Mouse (Mus musculus) adrenal gland, postnatal 10 days (tissue): ENCODE results near the gene C130026I21Rik. TPM values are rescaled to one million over a fixed set of nuclear protein-coding genes. Genes with fewer than 3 reads are reported as not detected.
"Not testable (repeated sequence)": the region's sequence is repeated elsewhere in the genome, so short reads cannot be mapped to it uniquely, and the experiment has no call there.

Source experiments
- DNase-seq: peaks from one replicate; pipeline ENCODE4 v3.0.0; 2021; ENCODE audit warnings: mixed read lengths
- total RNA-seq, 2 experiments: library from RNA; stranded (reverse); gene quantifications; 2 replicates each; pipeline ENCODE4 v1.2.3; 2021

Gene C130026I21Rik
- total RNA-seq, 2 experiments from 2014 or later, result 1.3 TPM

DNA sequence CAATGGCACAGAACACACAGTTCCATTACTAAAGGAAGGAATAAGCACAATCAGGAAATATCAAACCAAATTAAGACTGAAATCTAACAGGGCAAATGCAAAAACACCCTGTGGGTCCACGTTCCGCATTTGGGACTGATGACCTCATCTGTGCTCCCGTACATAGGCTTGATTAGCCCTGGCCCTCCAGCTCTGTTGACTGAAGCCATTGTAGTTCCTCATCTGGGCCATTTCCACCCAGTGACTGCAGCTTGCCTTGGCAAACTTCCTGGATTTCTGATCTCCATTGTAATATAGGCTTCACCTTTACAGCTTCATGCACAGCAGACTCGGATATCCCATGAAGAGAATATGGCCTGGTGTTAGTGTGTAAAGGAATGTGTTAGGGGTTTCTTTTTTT, 148.5 kb downstream of the C130026I21Rik start:
- DNase-seq, result not testable (repeated sequence)

DNA sequence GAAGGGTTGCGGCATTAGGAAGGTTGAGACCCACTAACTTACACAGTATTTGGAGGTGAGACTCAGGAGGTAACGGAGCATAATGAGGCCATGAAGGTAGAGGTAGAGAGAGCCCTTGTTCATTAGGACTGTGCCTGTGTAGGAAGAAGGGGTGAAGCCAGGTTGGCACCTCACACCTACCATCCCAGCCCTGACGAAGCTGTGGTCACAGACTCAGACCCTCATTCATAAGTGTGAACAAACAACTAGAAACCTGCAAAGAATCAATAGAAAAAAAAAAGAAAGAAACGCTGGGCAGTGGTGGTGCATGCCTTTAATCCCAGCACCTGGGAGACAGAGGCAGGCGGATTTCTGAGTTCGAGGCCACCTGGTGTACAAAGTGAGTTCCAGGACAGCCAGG, 152.0 kb downstream of the C130026I21Rik start:
- not testable (repeated sequence) for DNase-seq

DNA sequence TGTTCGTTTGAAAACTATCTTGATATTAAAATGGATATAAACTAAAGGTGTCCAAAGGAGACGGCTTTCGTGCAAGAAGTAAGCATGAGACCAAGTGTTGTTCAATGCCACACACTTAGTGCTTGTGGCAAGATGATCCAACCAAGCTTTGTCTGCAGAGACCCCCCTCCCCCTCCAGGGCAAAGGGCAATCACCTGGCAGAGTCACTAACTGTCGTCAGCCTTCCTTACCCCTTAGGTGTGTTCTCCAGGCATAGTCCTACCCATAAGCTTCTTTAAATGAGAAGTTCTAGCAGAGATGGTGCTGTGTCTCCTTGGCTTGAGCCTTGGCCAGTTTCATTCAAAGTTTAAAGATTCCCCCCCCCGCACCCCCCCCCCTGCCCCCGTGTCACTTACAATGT, 152.8 kb downstream of the C130026I21Rik start:
- not testable (repeated sequence) for DNase-seq

DNA sequence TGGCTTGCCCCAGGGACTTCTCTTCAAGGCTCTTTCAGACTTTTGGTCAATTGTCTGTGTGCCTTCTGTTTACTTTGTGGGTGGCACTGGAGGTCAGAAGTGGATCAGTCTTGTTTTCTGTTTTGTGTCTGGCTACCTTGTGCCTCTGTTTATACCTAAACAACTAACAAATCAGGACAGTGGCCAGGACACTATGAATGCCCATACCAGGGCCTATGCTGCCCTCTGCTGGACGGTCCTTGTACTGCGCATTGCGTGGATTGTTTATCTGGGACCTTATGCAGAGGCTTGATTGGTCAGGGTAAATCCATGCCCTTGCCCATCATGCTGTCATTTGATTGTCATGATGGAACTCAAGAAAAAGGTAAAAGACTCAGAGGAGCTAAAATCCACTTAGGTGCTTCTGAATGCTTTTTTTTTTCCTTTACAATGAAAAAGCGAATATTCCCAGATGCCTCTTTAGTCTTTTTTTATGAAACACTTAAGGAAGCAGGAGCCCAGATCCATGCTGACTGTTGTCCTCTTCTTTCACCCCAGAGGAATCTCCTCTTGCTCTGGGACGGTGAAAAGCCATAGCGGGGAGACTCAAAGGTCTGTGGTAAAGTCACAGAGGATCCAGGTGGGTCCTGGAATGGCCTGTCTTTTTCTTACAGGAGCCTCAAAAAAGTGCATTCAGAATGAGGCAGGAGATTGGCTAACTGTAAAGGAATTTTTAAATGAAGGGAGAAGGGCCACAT, 155.5 kb downstream of the C130026I21Rik start:
- peak; percentile 58 for DNase-seq

DNA sequence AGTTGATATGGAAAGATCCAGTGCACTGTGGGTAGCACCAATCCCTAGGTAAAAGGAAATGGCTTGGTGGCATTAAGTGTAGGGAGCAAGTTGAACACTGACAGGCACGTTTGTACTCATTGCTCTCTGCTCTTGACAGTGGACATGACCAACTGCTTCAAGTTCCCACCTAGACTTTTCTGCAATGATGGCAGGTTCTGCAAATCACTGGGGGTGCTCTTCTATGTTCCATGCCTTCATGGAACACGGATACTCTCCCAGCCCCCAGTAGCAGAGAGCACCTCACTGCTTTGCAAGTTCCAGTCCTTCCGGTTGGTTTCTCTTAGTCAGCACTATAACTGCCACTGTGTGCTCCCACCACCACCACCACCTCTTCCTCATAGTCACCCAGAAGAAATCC, 156.3 kb downstream of the C130026I21Rik start:
- DNase-seq, result not testable (repeated sequence)

DNA sequence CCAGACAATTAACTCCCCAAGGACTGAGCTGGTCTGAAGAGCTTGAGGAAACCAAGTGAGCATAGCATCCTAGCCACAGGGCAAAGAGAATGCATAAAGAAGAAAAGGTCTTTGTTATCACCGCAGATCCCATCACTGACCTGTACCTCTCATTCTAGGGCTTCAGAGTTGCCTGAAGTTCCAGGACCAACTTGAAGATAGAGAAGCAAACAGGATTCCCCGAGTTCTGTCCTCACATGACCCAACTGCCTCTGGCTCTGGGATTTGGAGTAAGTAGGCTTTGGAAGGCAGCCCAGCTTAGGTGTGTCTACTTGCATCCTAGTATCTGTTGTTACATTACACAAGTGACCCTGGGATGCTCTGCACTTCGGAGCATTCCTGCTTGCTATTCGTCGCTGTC, 157.5 kb downstream of the C130026I21Rik start:
- not testable (repeated sequence) for DNase-seq

DNA sequence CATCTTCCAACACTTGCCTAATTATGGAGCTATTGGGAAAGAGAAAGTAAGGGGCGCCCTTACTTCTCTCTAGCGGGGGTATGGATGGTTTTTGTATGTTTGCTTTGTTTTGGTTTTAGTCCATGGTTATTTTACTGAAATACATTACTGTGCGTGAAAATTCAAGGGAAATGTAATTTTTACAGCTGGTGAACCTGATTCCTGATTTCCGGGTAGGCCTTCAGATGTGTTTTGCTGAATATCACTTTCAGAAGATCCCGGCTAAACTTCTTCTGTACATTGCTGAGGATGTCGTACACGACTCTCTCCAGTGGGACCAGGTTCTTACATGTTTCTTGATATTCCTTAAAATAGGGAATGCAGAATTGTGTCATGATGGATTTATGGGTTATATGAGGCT, 158.1 kb downstream of the C130026I21Rik start:
- not testable (repeated sequence) for DNase-seq

DNA sequence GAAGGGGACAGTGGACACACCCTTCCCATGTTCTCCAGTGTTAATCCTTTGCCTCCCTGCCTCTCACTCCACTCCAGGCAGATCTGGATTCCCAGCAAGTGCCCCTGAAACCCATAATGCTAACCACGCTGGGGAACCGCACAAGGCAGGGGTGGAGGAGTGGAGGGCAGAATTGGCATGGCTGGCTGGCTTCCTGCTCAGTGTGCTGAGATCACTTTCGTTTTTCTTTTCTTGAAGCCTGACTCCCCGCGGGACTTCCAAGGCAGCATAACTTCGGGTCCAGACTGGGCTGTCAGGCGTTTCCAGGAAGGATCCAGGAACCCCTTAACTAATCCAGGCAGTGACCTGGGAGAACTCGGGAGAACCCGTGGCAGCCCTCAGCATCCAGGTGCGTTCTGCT, 158.8 kb downstream of the C130026I21Rik start:
- not testable (repeated sequence) for DNase-seq

DNA sequence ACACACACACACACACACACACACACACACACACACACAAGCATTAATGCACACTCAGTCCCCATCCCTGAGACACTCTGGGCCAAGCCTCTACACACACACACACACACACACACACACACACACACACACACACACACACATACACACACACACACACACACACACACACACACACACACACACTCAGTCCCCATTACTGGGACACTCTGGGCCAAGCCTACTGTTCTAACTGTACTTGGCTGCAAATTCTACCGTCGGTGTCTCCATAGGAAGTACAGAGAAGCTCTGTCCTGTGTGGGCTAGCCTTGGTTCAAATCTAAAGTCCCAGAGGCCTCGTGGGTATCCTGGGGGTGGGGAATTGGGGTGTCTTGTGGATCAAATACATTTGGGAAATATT, 159.5 kb downstream of the C130026I21Rik start:
- not testable (repeated sequence) for DNase-seq

DNA sequence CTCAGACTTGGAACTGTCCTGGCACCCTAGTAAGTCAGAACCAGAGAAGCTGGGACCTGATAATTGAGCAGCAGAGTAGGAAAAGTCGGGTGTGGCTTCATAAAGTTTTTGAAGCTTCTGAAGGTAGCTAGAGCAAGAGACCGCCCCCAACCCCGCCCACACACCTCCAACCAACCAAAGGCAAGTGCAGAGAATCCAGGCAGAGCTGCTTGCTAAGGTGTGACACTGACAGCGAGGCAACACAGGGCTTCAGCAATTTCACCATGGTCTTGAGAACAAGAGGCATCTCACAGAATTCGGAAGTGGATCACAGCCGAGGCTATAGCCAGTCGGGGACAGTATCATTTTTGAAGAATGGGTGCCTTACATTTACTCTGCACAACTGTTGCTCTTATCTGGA, 160.6 kb downstream of the C130026I21Rik start, which contains the start of gene A530032D15Rik:
Gene A530032D15Rik (minus strand): TSS at position 101 of the 400 bp plus-strand sequence.
- DNase-seq, result not testable (repeated sequence)

DNA sequence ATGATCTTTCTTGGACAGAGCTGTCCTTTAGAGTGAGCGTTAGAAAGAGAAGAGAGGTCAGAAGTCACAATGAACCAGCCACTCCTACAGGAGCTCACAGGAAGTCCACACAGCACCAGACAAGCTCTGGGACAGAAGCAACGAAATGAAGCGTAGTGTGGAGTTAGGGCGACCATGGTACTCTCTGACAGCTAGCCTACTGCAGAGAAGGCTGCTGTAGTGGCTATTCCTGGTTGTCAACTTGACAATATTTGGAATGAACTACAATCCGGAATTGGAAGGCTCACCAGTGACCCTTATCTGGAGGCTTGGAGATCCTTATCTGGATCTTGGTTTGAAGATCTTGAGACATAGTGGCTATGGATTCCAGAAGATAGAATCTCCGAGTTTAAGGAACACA, 164.4 kb downstream of the C130026I21Rik start:
- DNase-seq, result not testable (repeated sequence)

DNA sequence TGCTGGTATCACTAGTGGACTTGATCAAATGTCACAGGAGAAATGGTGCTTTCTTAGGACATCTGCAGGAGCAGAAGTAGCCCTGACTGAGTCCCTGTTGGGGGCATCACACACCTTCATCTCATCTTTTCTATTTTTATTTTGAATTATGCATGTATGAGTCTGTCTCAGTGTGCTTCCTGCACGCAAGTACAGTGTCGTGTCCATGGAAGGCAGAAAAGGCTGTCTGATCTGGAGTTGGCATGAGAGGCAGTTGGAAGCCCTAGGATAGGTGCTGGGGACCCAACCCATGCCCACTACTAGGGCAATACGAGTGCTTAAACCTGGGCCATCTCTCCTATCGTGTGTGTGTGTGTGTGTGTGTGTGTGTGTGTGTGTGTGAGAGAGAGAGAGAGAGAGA, 165.0 kb downstream of the C130026I21Rik start:
- not testable (repeated sequence) for DNase-seq

DNA sequence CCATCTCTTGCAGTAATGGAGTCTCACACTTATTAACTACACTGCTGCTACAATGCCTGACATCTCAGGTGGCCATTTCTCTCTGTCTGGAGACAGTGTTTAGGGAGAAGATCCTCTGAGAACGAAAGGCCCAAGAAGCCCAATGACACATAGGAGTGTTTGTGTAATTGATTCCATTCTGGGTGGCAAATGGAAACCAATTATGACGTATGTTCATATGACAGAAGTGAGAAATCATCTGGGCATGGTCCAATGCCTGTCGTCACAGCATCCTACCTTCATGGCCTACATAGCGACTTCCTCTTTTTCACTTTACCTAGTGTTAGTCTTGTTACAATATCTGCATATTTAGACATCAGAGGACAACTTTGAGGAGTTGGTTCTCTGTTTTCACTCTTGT, 168.6 kb downstream of the C130026I21Rik start:
- DNase-seq, result not testable (repeated sequence)

DNA sequence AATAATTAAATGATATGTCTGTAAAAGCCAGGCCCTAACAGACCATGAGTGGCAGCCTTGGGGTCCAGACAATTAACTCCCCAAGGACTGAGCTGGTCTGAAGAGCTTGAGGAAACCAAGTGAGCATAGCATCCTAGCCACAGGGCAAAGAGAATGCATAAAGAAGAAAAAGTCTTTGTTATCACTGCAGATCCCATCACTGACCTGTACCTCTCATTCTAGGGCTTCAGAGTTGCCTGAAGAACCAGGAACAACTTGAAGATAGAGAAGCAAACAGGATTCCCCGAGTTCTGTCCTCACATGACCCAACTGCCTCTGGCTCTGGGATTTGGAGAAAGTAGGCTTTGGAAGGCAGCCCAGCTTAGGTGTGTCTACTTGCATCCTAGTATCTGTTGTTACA, 170.5 kb downstream of the C130026I21Rik start, which contains the start of gene Gm10553:
Gene Gm10553 (plus strand): TSS at position 301 of the 400 bp plus-strand sequence.
- DNase-seq, result not testable (repeated sequence)

DNA sequence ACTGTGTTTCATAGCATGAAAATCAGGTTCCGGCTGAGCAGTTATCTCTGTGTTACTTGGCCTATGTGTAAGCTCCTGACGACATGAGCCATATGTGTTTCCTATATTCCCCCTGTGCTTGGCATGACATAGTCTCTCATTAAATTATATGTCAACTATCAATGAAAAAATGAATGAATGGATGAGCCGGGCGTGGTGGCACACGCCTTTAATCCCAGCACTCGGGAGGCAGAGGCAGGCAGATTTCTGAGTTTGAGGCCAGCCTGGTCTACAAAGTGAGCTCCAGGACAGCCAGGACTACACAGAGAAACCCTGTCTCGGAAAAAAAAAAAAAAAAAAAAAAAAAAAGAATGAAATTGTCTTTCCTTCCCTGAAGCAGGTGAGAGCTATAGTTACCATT, 171.3 kb downstream of the C130026I21Rik start:
- DNase-seq, result not testable (repeated sequence)

DNA sequence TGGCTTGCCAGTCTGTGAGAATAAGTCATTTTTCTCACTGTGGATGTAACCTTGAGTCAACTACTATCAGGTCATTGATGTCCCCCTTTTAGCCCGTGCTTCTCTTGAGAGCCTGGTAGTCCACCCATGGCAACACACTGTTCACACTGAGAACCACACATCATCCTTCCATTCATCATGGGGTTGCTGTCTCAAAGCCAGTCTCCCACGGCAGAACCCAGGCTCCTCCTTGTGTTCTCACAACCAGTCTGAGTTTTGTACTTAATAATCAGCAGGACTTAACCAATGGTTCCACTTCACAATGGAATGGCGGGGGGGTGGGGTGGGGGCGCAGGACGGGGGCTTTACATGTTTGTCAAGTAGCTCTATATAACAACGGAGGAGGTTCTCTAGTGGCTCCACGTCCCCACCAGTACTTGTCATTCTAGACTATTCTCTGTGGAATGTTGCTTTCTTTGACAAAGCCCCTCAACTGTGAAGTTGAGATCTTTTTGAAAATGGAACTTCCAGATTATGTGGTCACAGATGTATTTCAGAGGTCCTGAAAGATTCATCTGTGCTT, 177.3 kb downstream of the C130026I21Rik start:
- DNase-seq, result not testable (repeated sequence)

DNA sequence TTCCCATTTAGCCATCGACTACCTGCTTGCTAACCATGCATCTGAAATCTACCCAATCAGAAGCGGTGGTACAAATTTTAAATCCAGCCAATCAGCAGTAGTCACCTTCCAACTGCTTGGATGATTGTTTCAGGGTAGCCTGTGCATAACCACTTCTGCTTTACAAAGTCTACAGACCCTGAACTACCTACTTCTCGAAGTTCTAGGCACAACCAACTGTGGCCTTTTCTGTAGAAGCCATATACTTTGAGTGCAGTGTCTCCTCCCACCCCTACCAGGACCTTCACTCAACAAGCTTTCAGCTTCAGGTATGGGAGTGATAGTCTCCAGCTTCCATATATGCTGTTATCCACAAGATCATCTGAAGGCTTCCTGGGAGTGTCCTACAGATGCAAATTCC, 178.2 kb downstream of the C130026I21Rik start:
- not testable (repeated sequence) for DNase-seq

DNA sequence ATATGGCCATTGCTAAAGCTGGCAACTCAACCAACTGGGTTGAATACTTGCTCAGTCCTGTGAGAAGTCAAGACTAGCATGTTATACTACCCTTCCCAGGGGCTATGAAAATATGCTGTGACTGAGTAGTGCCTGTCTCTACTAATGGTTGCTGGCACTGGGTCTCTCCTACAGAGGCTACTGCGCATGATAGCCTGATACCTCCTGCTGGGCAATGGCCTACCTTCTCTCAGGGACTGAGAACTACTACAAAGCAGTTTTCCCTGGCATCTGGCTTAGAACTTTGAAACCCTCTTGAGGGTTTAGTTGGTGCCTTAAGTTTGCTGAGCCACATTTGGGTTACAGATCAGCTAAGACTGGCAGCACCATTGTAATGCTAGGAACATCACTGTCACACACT, 184.2 kb downstream of the C130026I21Rik start:
- not testable (repeated sequence) for DNase-seq

DNA sequence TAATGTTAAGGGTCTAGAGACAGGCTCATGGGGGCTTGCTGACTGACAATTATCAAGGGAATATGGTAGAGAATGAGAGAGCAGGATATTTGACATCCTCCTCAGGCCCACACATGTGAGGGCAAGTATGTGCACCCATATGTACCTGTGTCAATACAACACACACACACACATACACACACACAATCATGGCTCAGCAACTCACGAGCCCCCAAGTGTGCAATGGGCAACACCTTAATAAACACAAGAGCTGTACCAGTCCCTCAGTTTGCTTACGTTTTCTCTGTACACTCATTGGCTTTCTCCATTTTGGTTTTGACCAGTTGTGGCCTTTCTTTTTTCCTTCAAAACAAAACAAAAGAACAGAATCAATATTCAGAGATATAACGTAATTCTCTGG, 185.6 kb downstream of the C130026I21Rik start:
- not testable (repeated sequence) for DNase-seq

DNA sequence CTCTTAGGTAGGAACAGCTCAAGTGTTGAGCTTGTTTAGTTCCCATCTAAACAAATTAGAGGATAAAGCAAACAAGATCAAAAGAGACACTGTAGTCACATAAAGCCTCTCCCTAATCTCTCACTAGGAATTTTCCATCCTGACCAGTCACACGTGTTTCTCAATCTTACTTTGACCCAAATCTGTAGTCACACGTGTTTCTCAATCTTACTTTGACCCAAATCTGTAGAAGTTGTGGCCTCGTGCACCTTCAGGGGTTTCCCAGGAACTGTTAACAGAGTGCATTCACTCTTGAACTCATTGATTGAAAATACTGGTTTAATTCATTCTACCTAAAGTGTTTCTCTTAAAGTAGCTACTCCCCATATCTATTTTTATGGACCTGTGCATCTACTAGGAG, 197.3 kb downstream of the C130026I21Rik start:
- not testable (repeated sequence) for DNase-seq

DNA sequence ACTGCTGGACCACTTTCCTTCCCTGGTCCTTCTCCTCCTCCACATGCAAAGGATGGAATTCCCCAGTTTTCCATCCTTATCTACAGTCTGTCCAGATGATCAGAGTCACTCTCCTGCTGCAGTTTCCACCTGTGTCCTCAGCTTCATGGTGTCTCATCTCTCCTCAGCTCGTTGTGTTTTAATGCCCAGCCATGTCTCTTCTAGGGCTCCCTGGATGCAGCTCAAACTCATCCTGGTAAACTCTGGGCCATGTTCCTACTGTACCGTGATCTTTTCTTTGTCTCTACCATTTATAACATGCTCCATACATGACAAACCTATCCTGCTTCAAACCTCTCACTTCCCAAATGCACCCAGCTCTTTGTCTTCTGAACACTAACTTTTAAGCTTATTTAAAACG, 198.7 kb downstream of the C130026I21Rik start:
- DNase-seq, result not testable (repeated sequence)

DNA sequence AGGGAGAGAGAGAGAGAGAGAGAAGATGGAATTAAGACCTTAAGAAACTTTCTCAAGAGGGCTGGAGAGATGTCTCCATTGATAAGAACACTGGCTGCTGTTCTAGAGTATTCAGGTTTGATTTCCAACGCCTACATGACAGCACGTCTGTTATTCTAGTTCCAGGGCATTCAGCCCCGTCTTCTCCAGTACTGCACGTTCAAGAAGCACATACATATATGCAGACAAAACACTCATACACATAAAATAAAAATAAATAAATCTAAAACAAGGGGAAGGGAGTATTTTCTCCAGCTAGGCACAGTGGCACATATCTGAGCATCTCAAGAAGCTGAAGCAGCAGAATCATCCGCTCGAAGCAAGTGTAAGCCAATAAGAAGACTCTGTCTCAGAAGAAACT, 234.6 kb downstream of the C130026I21Rik start:
- not testable (repeated sequence) for DNase-seq

DNA sequence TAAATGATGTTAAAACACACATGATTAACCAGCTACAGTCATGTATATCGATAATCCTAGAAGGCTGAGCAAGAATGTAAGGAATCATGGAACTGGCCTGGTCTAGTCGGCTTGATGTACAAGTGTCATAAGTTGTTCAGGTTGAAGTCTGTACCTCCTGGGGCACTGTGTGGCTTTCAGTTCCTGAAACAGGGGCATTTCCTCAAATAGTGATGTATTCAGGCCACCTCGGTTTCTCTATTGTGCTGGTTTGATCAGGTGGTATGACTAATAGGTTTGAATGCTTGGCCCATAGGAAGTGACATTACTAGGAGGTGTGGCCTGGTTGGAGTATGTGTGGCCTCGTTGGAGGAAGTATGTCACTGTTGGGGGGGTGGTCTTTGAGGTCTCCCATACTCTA, 236.0 kb downstream of the C130026I21Rik start:
- DNase-seq, result not testable (repeated sequence)

DNA sequence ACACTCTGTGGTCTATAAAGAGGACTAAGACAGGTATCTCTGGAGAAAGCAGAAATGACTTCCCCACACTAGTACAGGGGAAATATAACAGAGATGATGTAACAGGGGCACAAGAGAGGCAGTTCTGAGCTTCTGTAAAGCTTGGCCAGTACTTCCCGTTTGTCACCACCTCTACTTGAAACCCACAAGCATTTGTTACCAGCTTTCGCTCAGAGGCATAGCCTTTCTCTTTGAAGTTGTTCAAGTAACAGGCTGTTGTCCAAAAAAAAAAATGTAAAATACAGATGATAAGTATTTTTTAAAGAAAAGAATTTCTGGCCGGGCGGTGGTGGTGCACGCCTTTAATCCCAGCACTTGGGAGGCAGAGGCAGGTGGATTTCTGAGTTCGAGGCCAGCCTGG, 236.8 kb downstream of the C130026I21Rik start:
- not testable (repeated sequence) for DNase-seq
